Mouse (Mus musculus) kidney, postnatal 36 days (tissue): ENCODE measurements around the gene Lims1.

Experiments used
- DNase-seq, 2 experiments: peaks; one replicate each; pipeline ENCODE4 v3.0.0; 2021 to 2022; ENCODE audit warnings: mixed read lengths in 2 of 2

Lims1 gene

GRCm38 (mm10) chr10:58385629-58386028 is 62.4 kb downstream of the Lims1 start:
- DNase-seq: no peak

GRCm38 (mm10) chr10:58386997-58387396 is 63.7 kb downstream of the Lims1 start:
- no peak for DNase-seq

GRCm38 (mm10) chr10:58388648-58389047 is 65.4 kb downstream of the Lims1 start:
- DNase-seq: no peak

- no peak for DNase-seq
These were observed 65.9 kb downstream of the Lims1 start for GRCm38 (mm10) chr10:58389151-58389550.

GRCm38 (mm10) chr10:58392435-58392834 is 69.2 kb downstream of the Lims1 start:
- no peak for DNase-seq

GRCm38 (mm10) chr10:58393026-58394014 is 70.1 kb downstream of the Lims1 start:
- DNase-seq: peak in 1 of 2 experiments; percentile 15

- peak; percentile 44 to 50 for DNase-seq
These were observed 70.9 kb downstream of the Lims1 start for GRCm38 (mm10) chr10:58394170-58394569.

- no peak for DNase-seq
These were observed 72.0 kb downstream of the Lims1 start for GRCm38 (mm10) chr10:58395315-58395714.

GRCm38 (mm10) chr10:58395723-58396122 is 72.5 kb downstream of the Lims1 start:
- DNase-seq: no peak

GRCm38 (mm10) chr10:58396600-58396999 is 73.3 kb downstream of the Lims1 start:
- DNase-seq: no peak

GRCm38 (mm10) chr10:58398941-58399340 is 75.7 kb downstream of the Lims1 start:
- no peak for DNase-seq

- DNase-seq: no peak
These were observed 78.6 kb downstream of the Lims1 start for GRCm38 (mm10) chr10:58401838-58402237.

- no peak for DNase-seq
These were observed 81.4 kb downstream of the Lims1 start for GRCm38 (mm10) chr10:58404639-58405038.

GRCm38 (mm10) chr10:58405285-58405948 is 82.2 kb downstream of the Lims1 start:
- DNase-seq: no peak

GRCm38 (mm10) chr10:58405949-58406305 is 82.7 kb downstream of the Lims1 start:
- DNase-seq: peak; percentile 45

GRCm38 (mm10) chr10:58412331-58412730 is 89.1 kb downstream of the Lims1 start:
- DNase-seq: no peak

GRCm38 (mm10) chr10:58412852-58413251 is 89.6 kb downstream of the Lims1 start:
- no peak for DNase-seq

- DNase-seq: no peak
These were observed 93.4 kb downstream of the Lims1 start for GRCm38 (mm10) chr10:58416702-58417101.

- no peak for DNase-seq
These were observed 95.2 kb downstream of the Lims1 start for GRCm38 (mm10) chr10:58418290-58418971.

- no peak for DNase-seq
These were observed 104.7 kb downstream of the Lims1 start for GRCm38 (mm10) chr10:58427930-58428329.

- DNase-seq: peak; percentile 0 to 25
These were observed 122.6 kb downstream of the Lims1 start for GRCm38 (mm10) chr10:58445850-58446249.

GRCm38 (mm10) chr10:58446384-58447279 is 123.4 kb downstream of the Lims1 start, which contains the start of gene Ranbp2:
Gene Ranbp2 (plus strand): TSS chr10:58446920.
- peak; percentile 99 for DNase-seq
